Mouse (Mus musculus) liver, adult 10 weeks (tissue): ENCODE results near the gene Usp4. TPM values are rescaled to one million over a fixed set of nuclear protein-coding genes. Genes with fewer than 3 reads are reported as not detected.

ENCODE experiments used
- polyA plus RNA-seq: library from polyadenylated mRNA; stranded (reverse); fragments of 350-450 nt; fragmentation: Illumina TruSeq; extraction: RNeasy Lipid Tissue Mini Kit (QIAGEN cat#74804); gene quantifications from one replicate; pipeline ENCODE4 v1.2.3, GENCODE M21; 2014; ENCODE audit warnings: low read depth, low replicate concordance

The Usp4 gene
- 49.6 TPM for polyA plus RNA-seq

GRCm38 (mm10) chr9:108347540-108348289 lies at the start of gene Usp4:
Gene Usp4, plus strand, starts transcription at chr9:108347853.

DNA sequence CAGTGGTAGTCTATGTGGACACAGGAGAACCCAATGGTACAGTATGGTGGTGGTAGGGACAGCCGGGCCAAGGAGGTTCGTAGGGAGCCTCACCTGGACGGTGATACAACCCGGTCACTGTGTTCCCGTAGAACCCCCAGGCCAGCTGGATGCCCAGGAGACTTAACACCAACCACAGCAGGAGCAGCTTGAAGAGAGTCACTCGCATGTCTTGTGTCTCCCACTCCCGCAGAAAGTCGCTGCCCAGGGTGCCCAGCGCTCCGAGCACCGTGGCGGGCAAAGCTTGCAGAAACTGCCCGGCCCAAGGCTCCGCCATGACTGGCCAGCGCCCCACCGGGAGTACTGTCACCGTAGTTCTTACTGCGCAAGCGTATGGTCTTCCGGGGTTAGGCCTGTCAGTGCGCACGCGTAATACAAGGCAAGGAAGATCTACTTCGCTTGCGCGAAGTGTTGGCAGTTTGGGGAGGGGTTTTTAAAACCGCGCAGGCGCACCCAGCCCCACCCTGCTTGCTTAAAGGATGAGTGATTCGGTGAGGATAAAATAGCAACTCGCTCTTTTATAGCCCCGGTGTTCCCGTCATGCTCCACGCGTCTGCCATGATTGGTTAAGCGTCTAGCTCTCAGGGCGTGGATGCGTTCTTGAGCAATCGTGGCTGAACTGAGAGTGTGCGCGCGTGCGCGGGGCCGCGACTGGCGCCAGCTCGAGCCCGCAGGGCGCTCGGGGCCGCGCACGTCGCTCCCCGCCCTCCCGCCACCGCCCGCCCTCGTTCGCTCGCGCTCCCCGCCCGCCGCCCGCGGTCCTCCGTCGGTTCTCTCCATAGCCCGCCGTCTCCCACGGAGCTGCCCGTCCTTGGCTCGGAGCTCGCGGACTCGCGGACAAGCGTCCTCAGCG lies 41.8 kb upstream of the Usp4 start, which contains the start of the genes Rhoa and Tcta:
Gene Rhoa, plus strand, starts transcription at position 501 of the 892 bp plus-strand sequence.
Gene Tcta, minus strand, starts transcription at position 532 of the 892 bp plus-strand sequence.

DNA sequence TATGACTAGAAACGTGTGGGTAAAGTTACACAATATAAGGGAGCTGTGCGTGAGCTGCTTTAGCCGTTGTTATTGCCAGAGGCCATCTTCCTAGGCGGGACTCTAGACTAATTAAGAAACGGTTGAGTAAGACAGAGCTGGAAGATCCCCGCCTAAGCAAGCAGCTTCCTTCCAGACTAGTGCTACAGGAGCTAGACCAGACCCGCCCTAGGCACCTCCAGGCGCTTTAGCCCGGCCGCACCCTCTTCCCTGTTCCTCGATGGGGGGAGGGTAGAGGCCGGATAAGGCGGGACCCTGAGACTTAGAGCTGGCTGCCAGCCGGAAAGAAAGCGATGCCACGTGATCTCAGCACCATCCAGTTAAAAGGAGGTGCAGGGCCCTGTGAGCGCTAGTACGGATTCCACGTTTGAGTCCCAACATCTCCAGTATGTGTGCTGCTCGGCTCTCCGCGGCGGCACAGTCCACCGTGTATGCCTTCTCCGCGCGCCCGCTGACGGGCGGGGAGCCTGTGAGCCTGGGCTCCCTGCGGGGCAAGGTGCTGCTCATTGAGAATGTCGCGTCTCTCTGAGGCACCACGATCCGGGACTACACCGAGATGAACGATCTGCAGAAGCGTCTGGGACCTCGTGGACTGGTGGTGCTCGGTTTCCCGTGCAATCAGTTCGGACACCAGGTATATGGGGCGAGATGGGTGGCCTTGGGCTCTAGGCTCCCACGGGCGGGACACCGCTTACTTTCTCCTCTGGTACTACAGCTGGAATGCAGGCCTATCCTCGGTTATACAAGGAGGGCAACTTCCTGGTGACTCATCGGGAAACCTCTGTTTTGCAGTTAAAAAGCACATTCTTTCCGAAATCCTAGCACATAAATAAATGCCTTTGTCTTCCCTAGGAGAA lies 8.5 kb upstream of the Usp4 start, which contains the start of gene Gpx1:
Gene Gpx1, plus strand, starts transcription at position 18 of the 896 bp plus-strand sequence.

GRCm38 (mm10) chr9:108392676-108393075 lies 45.0 kb downstream of the Usp4 start, which contains the start of gene 1700102P08Rik:
Gene 1700102P08Rik, plus strand, starts transcription at chr9:108392805.

GRCm38 (mm10) chr9:108428384-108428783 lies 80.7 kb downstream of the Usp4 start, which contains the start of gene Ccdc36:
Gene Ccdc36, minus strand, starts transcription at chr9:108428484.

DNA sequence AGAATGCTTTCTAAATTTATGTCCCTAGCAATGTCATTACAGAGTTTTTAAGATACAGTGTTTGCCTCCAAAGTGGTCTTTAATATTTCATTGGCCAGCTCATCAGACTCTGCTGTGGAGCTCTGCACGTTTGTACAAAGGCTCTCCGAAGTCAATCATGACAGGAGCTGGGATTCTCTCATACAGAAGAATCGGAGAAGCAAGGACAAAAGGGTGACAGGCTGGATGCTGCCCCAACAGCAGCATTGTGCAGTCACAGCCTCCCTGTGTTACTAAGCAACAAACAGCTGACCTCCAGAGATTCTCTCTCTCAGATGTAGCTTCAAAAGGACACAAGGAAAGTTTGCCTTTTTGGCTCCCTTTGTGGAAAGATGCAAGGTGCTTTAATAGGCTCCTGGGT lies 88.5 kb downstream of the Usp4 start, which contains the start of gene BC048562:
Gene BC048562, plus strand, starts transcription at position 301 of the 400 bp plus-strand sequence.

Other genes with a start within 250 kb of the Usp4 start
- not detected for gene Bsn, start 157.5 kb upstream of the Usp4 start, polyA plus RNA-seq
- 18.2 TPM for gene Dag1, start 83.9 kb upstream of the Usp4 start, polyA plus RNA-seq
- 16.2 TPM for gene Nicn1, start 57.4 kb upstream of the Usp4 start, polyA plus RNA-seq
- gene Amt, start 51.0 kb upstream of the Usp4 start, polyA plus RNA-seq, result 37.0 TPM
- 220 TPM for gene Rhoa, start 41.7 kb upstream of the Usp4 start, polyA plus RNA-seq
- 14.3 TPM for gene Tcta, start 41.7 kb upstream of the Usp4 start, polyA plus RNA-seq
- gene Gpx1, start 8.9 kb upstream of the Usp4 start, polyA plus RNA-seq, result 303 TPM
- not detected for gene 1700102P08Rik, start 45.0 kb downstream of the Usp4 start, polyA plus RNA-seq
- gene Ccdc36, start 80.6 kb downstream of the Usp4 start, polyA plus RNA-seq, result not detected
- not detected for gene BC048562, start 88.6 kb downstream of the Usp4 start, polyA plus RNA-seq
- 1.9 TPM for gene Ccdc71, start 112.7 kb downstream of the Usp4 start, polyA plus RNA-seq
- gene Klhdc8b, start 113.7 kb downstream of the Usp4 start, polyA plus RNA-seq, result 1.4 TPM
- 0.79 TPM for gene Lamb2, start 131.9 kb downstream of the Usp4 start, polyA plus RNA-seq
- gene Usp19, start 142.7 kb downstream of the Usp4 start, polyA plus RNA-seq, result 7.2 TPM
- gene Qars, start 159.9 kb downstream of the Usp4 start, polyA plus RNA-seq, result 49.3 TPM
- gene Qrich1, start 169.0 kb downstream of the Usp4 start, polyA plus RNA-seq, result 28.6 TPM
- 20.3 TPM for gene Impdh2, start 212.4 kb downstream of the Usp4 start, polyA plus RNA-seq
- 3.4 TPM for gene Ndufaf3, start 219.6 kb downstream of the Usp4 start, polyA plus RNA-seq
- gene Dalrd3, start 222.0 kb downstream of the Usp4 start, polyA plus RNA-seq, result 5.1 TPM
- 0.93 TPM for gene Wdr6, start 230.9 kb downstream of the Usp4 start, polyA plus RNA-seq
- not detected for gene P4htm, start 249.8 kb downstream of the Usp4 start, polyA plus RNA-seq